Mouse (Mus musculus) limb, embryonic 15.5 days (tissue): ENCODE data around the gene Matn3. TPM values are rescaled to one million over a fixed set of nuclear protein-coding genes. Genes with fewer than 3 reads are reported as not detected.
A peak's percentile ranks its signal among the peaks of the same experiment; 100 is the strongest.

Experiments used
- ATAC-seq: fragments of 200-750 bp; cut with Nextera tagmentation; 2 replicates; pipeline ENCODE4 v1.8.0; 2017; ENCODE audit warnings: low read depth, moderate TSS enrichment; ENCODE audit not compliant: insufficient number of reproducible peaks, low FRiP score, low TSS enrichment
- H3K27ac ChIP-seq: fragments of 300-500 bp; sonication (generic); 2 replicates; pipeline ENCODE4 v1.5.1; 2015; ENCODE audit warnings: moderate library complexity, mild to moderate bottlenecking, inconsistent platforms
- H3K27me3 ChIP-seq: fragments of 300-500 bp; sonication (generic); 2 replicates; pipeline ENCODE4 v1.6.1; 2015; ENCODE audit warnings: inconsistent platforms
- H3K36me3 ChIP-seq: fragments of 300-500 bp; sonication (generic); 2 replicates; pipeline ENCODE4 v1.6.1; 2015; ENCODE audit warnings: inconsistent platforms
- H3K4me1 ChIP-seq: fragments of 300-500 bp; sonication (generic); 2 replicates; pipeline ENCODE4 v1.6.1; 2015; ENCODE audit warnings: inconsistent platforms
- H3K4me2 ChIP-seq: fragments of 300-500 bp; sonication (generic); 2 replicates; pipeline ENCODE4 v1.6.1; 2015; ENCODE audit warnings: mild to moderate bottlenecking, inconsistent platforms
- H3K4me3 ChIP-seq: fragments of 300-500 bp; sonication (generic); 2 replicates; pipeline ENCODE4 v1.5.1; 2015; ENCODE audit warnings: mild to moderate bottlenecking, inconsistent platforms
- H3K9ac ChIP-seq: fragments of 300-500 bp; sonication (generic); 2 replicates; pipeline ENCODE4 v1.6.1; 2015; ENCODE audit warnings: inconsistent platforms
- H3K9me3 ChIP-seq: fragments of 300-500 bp; sonication (generic); 2 replicates; pipeline ENCODE4 v1.6.1; 2016; ENCODE audit warnings: inconsistent platforms
- WGBS: fragments of 180-500 bp; shearing (Covaris S2); methylation state at CpG from one replicate; pipeline ENCODE4 v1.1.7; 2015; 5-methylcytosine and 5-hydroxymethylcytosine counted together
- polyA plus RNA-seq: library from polyadenylated mRNA; unstranded; fragments of >200 nt; fragmentation: Nextera tagmentation; extraction: Ambion mirVana; gene quantifications from 2 replicates; pipeline ENCODE4 v1.2.1, GENCODE M21; 2015

Gene Matn3
- polyA plus RNA-seq, 1 experiment from 2014 or later = 62.4 TPM

DNA sequence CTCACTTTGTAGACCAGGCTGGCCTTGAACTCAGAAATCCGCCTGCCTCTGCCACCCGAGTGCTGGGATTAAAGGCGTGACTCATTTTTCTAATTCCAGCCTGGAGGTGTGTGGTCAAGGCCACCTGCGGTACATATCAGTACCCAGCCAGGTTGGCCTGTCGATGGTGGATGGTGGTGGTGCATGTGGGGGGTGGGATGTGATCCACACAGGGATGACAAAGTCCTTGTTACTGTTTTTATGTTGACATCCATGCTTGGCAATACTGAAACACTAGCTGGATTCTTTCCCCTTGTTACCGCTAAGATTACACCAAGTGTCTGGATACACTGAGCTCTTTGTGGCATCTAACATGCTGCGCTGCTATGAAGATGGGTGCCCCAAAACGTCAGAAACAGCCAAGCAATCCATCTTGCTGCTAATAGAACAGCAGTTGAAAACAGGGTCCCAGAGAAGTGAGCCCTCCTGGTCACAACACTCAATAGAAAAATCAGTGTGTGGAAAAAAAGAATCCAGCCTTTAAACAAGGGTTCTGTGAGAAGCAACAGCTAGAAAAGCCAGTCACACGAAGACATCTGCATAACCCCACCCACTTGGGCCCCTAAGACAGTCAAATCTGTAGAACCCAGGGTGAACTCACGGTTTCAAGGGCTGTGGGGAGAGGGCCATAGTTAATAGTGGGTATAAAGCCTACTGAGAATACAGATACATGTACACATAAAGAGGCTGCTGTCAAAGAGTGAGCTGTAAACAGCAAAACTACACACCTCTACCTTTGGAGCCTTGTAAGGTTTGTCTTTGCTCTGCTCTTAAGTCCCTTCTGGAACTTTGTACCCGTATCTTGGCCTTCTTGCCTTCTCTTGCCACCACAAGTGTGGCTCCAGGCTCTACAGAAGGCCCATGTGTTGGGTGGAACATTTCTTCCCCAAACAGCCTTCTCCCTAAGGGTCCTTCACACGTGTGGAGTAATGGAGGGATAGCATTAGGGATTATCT lies 7.4 kb upstream of the Matn3 start:
- H3K4me2 ChIP-seq = no peak overlapping the region
- H3K36me3 ChIP-seq = peaks cover 42% of the 10 kb centered on the region
- no peak overlapping the region for H3K27ac ChIP-seq
- H3K9ac ChIP-seq = no peak overlapping the region
- no peaks in the 10 kb centered on the region for H3K9me3 ChIP-seq
- WGBS = 67% methylated on average over 12 of the region's 12 CpGs
- no peak for ATAC-seq
- no peaks in the 10 kb centered on the region for H3K27me3 ChIP-seq
- no peak overlapping the region for H3K4me3 ChIP-seq
- H3K4me1 ChIP-seq = 0 out of 2 replicates have a peak, but pooled peaks cover 4% of the 10 kb centered on the region

DNA sequence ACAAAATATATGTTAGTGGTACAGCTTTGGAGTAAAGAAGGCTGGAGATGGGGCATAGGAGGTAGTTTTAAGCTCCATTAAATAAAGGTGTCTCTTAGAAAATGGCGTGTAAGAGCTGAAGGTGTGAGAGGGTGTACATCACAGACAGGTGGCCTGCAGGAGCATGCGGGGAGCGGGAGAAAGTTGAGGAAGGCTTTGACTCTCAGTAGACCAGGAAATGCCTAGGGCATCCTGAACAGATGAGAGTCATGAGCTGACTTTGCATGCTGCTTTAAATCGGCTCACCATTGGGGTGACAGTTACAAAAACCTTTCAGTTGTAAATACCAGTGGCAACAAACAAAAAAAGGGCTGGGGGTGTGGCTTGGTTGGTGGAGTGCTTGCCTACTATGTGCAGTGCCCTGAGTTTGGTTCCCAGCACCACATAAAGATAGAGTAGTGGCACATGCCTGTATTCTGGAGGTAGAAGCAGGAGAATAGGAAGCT lies 6.6 kb upstream of the Matn3 start:
- Histone ChIP-seq H3K27me3 (no peaks in the 10 kb centered on the region), H3K4me2 (no peak overlapping the region), H3K9ac (no peak overlapping the region), H3K27ac (no peak overlapping the region), H3K4me3 (no peak overlapping the region), H3K9me3 (no peaks in the 10 kb centered on the region), H3K4me1 (no peaks in the 10 kb centered on the region), H3K36me3 (peaks cover 34% of the 10 kb centered on the region)
- ATAC-seq = no peak
- 47% methylated on average over 4 of the region's 4 CpGs for WGBS

DNA sequence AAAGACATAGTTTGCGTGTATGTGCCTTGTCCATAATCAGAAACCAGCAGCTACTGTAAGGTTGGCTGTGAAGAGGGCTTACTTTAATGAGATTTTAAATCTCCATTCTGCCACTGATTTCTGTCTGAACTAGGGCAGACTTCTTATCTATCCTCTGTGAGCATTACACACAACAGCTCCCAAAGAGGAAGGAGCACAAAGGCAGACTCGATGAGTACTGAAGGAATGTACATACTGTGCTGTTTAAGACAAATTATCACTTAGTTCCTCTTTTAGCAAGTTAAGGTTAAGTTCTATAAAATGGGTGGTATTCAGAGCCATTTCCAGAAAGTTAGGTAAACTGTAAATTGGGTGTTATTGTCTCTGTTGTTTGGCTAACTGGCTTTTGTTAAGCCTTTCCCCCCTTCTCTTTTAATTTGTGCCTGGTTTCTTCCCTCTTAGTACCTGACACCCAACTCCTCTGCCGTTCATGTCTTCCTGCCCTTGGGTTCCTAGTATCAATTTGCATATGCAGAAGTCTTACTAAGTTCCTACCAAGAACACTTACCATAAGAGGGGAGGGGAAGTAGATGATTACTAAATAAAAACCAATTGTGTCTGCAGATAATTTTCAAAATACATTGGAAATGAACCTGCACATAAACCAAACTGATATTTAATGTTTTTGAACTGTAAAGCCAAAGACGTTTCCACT lies 5.9 kb upstream of the Matn3 start:
- Histone ChIP-seq H3K9ac (no peak overlapping the region), H3K9me3 (no peaks in the 10 kb centered on the region), H3K27me3 (no peaks in the 10 kb centered on the region), H3K4me3 (no peak overlapping the region), H3K27ac (no peak overlapping the region), H3K36me3 (peaks cover 27% of the 10 kb centered on the region), H3K4me2 (no peak overlapping the region), H3K4me1 (no peaks in the 10 kb centered on the region)
- no peak for ATAC-seq
- WGBS = 54% methylated on average over 4 of the region's 4 CpGs

DNA sequence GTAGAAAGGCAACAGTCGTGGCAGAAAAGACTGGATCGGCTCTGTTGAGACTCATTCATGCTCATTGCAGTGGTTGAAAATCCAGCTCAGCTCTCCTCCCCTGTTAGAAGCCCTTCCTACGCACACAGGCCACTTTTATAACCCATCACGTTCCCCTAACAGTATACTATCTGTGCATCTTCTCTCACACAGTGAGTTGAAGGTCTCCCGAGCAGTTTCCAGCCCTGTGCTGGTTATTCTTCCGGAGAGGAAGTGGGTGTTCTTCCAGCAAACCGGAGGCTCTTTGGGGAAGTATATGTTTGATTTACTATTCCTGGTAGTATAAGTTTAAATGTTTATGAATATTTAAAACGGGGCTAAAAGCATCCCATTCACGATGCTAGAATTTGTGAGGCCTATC lies 566 bp upstream of the Matn3 start:
- peaks cover 11% of the 10 kb centered on the region for H3K4me1 ChIP-seq
- no peaks in the 10 kb centered on the region for H3K9me3 ChIP-seq
- peak overlapping the region; percentile 71 for H3K27ac ChIP-seq
- H3K36me3 ChIP-seq = no peaks in the 10 kb centered on the region
- ATAC-seq = no peak
- peak overlapping the region; percentile 48; the same call in 1 of the 2 replicates for H3K4me3 ChIP-seq
- 45% methylated on average over 9 of the region's 9 CpGs for WGBS
- peak overlapping the region; percentile 97 for H3K4me2 ChIP-seq
- no peak overlapping the region for H3K9ac ChIP-seq
- 0 out of 2 replicates have a peak, but pooled peaks cover 4% of the 10 kb centered on the region for H3K27me3 ChIP-seq

DNA sequence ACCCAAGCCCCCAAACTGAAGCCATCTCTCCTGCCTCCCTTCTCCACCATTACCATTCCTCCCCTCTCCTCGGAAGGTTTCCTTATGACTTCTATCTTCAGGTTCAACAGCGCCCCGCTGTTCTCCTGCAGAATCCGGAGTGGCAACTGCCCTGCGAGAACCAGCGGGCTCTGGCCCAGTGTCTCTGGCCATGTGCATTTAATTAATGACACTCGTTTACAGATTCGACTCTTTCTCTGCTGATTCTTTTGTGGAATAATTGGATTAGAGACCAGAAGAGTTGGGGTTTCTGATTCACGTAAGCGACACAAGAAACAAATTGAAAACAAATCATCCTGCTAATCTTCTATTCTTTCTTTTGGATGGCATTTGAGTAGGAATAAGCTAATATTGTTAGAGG lies 5.4 kb downstream of the Matn3 start:
- Histone ChIP-seq H3K4me2 (no peak overlapping the region), H3K4me1 (peaks cover 7% of the 10 kb centered on the region), H3K9me3 (no peaks in the 10 kb centered on the region), H3K4me3 (no peak overlapping the region), H3K27ac (peak overlapping the region; percentile 80), H3K9ac (no peak overlapping the region), H3K27me3 (0 out of 2 replicates have a peak, but pooled peaks cover 2% of the 10 kb centered on the region), H3K36me3 (no peaks in the 10 kb centered on the region)
- ATAC-seq = no peak
- WGBS = 38% methylated on average over 10 of the region's 10 CpGs

DNA sequence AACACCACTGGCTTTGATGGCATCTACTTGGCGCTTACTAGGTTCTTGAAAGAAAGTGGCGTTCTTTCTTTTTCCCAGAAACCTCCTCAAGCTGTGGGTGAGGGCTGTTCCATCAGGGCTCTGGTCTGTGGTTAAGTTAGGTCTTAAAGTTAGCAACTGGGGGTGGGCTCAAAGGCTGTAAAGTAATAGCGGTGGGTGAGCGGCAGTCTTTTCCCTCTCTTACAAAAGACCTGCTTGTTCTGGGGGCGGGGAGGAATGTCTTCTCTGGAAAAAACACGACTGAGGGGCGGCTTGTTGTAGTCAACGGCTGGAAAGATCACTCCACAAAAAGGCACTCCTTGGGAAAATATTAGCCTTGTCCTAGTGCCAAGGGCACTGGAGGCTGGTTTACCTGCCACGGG lies 6.4 kb downstream of the Matn3 start:
- H3K4me1 ChIP-seq = 0 out of 2 replicates have a peak, but pooled peaks cover 3% of the 10 kb centered on the region
- H3K4me2 ChIP-seq = no peak overlapping the region
- no peak overlapping the region for H3K9ac ChIP-seq
- no peaks in the 10 kb centered on the region for H3K36me3 ChIP-seq
- 36% methylated on average over 9 of the region's 9 CpGs for WGBS
- peak; percentile 79 for ATAC-seq
- H3K9me3 ChIP-seq = no peaks in the 10 kb centered on the region
- H3K27me3 ChIP-seq = no peaks in the 10 kb centered on the region
- H3K27ac ChIP-seq = peak overlapping the region; percentile 80
- no peak overlapping the region for H3K4me3 ChIP-seq

DNA sequence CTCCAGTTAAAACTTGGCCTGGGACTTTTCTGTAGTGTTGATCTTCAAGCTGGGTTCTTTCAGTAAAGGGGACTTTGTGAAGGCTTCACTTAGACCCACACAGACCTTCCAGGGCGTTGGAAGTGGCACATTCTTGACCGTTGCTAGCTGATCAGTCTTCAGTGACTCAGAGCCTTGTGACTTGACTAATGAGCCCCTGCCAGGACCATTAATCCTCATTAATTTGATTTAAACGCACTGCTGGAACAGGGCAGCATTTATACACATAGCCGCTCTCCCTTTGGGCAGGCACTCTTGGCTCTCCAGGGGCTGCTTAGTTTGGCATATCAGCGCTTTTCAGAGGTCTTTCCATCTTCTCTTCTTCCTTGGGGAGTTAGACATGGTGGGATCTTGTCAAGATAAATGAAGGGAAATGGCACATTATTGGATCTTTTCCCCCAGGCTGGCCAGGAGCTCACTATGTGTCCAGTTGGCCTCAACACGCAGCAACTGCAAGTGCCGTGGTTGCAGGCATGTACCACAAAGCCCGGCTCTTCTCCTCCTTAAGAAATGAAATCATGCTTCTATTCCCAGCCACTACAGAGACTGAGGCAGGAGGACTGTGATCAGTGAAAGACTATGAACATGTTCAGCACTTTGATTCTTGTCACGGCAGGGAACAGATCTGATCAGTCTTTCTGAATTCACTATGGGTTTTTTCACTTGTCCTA lies 14.0 kb downstream of the Matn3 start:
- Histone ChIP-seq H3K27me3 (no peaks in the 10 kb centered on the region), H3K9ac (no peak overlapping the region), H3K4me1 (no peaks in the 10 kb centered on the region), H3K4me3 (no peak overlapping the region), H3K4me2 (no peak overlapping the region), H3K9me3 (no peaks in the 10 kb centered on the region), H3K36me3 (no peaks in the 10 kb centered on the region), H3K27ac (peak overlapping the region; percentile 65; the same call in 1 of the 2 replicates)
- WGBS = 46% methylated on average over 9 of the region's 9 CpGs
- peak; percentile 40; the same call in 1 of the 2 replicates for ATAC-seq

DNA sequence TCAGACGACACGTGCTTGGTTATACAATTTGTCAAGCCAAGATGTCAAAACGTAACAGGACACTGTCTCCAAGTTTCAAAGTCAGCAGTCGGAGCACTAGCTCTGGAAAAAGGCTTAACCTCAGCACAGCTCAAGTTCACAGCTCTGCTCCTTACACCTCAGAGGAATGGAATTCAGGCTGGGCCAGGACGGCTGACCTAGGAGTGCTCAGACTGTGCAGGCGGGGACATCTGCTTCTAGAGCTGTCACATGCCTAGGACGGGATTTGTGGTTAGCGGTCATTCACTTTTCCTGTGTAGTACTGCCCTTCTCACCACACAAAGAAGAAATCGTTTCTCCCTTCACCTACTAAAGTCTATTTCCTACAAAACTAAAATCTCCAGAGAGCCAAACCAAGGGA lies 22.1 kb downstream of the Matn3 start:
- Histone ChIP-seq H3K4me1 (peaks cover 17% of the 10 kb centered on the region), H3K27ac (peak overlapping the region; percentile 43; the same call in 1 of the 2 replicates), H3K27me3 (no peaks in the 10 kb centered on the region), H3K4me3 (no peak overlapping the region), H3K4me2 (no peak overlapping the region), H3K9ac (no peak overlapping the region), H3K36me3 (no peaks in the 10 kb centered on the region), H3K9me3 (no peaks in the 10 kb centered on the region)
- peak; percentile 74; the same call in 1 of the 2 replicates for ATAC-seq
- WGBS = 9% methylated on average over 9 of the region's 9 CpGs

DNA sequence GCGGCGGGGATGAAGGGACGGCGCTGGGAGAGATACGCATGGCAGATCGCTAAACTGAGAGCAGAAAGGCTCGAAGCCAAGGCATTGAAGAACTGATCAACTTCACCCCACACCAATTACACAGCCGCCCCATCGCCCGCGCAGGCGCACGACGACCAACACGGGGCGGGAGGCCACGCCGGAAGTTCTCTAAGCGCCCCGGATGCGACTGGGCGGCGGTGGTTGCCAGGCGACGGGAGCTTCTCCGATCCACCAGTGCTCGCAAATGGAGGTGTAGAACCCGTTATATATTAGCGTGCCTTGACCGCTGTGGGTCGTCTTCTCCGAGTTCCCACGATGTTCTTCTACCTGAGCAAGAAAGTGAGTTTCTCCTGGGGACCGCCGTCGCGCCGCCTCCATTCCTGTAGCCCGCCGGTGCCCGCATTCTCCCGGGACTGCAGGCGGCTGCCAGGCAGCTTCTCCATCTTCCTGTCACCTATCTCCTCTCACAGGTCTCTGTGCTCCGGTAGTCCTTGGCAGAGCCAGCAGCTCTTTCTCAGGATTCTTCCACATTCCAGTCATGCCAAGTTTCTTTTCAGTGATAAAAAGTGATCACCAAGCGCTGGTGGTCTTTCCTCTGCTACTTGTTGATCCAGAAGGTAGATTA lies 26.2 kb downstream of the Matn3 start, which contains the start of gene Wdr35:
Gene Wdr35, plus strand, starts transcription at position 73 of the 646 bp plus-strand sequence.
- peak; percentile 80; the same call in 1 of the 2 replicates for ATAC-seq
- Histone ChIP-seq H3K9me3 (no peaks in the 10 kb centered on the region), H3K36me3 (no peaks in the 10 kb centered on the region), H3K4me2 (peak within 1 kb of the TSS; percentile 75), H3K27ac (peak within 1 kb of the TSS; percentile 82), H3K27me3 (no peaks in the 10 kb centered on the region), H3K4me1 (peaks cover 22% of the 10 kb centered on the region), H3K9ac (peak within 1 kb of the TSS; percentile 52), H3K4me3 (peak within 1 kb of the TSS; percentile 69)
- WGBS = under 1% methylated on average over 45 of the region's 45 CpGs

DNA sequence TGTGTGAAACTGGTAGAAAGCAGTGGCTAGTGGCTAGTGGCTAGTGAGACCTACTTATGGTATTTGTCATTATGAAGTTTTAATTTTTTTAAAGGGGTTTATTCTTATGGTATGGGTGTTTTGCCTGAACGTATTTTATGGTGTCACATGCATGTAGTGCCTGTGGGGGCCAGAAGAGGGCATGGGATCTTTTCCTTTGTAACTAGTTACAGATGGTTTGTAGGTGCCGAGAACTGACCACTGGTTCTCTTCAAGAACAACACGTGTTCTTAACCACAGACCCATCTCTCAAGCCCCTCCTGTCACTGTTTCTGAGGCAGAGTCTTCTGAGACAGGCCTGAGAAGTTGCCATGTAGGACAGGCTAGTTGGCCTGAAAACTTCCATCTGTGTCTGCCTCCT lies 27.3 kb downstream of the Matn3 start:
- no peak for ATAC-seq
- Histone ChIP-seq H3K27me3 (no peaks in the 10 kb centered on the region), H3K36me3 (0 out of 2 replicates have a peak, but pooled peaks cover 4% of the 10 kb centered on the region), H3K4me2 (peak overlapping the region; percentile 75), H3K4me1 (peaks cover 17% of the 10 kb centered on the region), H3K27ac (0 out of 2 replicates have a peak overlapping the region, but pooled peaks have one; percentile 19), H3K9ac (no peak overlapping the region), H3K9me3 (no peaks in the 10 kb centered on the region), H3K4me3 (peak overlapping the region; percentile 69; the same call in 1 of the 2 replicates)
- WGBS = 91% methylated on average over 3 of the region's 3 CpGs

DNA sequence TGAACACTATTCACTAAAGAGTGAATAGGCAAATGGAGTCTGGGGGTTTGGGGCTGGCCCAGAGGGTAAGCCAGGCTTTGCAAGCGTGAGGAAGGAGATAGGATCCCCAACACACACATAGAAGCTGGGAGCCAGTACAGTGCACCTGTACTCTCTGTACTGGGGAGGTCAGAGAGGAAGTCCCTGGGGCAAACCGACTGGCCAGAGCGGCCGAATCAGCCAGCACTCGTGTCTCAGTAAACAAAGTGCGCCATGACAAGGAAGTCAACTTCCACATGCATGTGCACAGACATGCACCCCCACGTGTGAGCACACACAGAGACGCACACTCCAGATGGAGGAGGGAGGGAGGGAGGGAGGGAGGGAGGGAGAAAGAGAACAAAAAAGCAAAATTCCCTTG lies 45.5 kb downstream of the Matn3 start:
- H3K27ac ChIP-seq = no peak overlapping the region
- no peaks in the 10 kb centered on the region for H3K27me3 ChIP-seq
- H3K4me1 ChIP-seq = no peaks in the 10 kb centered on the region
- ATAC-seq = no peak
- no peaks in the 10 kb centered on the region for H3K9me3 ChIP-seq
- 69% methylated on average over 8 of the region's 8 CpGs for WGBS
- H3K4me3 ChIP-seq = no peak overlapping the region
- H3K36me3 ChIP-seq = peaks cover 6% of the 10 kb centered on the region; the same call in 1 of the 2 replicates
- H3K4me2 ChIP-seq = no peak overlapping the region
- no peak overlapping the region for H3K9ac ChIP-seq
